In genomic region chr7:134223444-134224161, GRCm38 (mm10) we compare ENCODE assay signal across 8 mouse cellular contexts. TPM values are rescaled to one million over a fixed set of nuclear protein-coding genes. Genes with fewer than 3 reads are reported as not detected.
DNase-seq lines count a peak whose midpoint lies in the region; ATAC-seq and TF ChIP-seq lines count a peak whose summit lies in the region.

No protein-coding gene starts in this region.

- H3K4me2 ChIP-seq in embryonic facial prominence, embryonic 13.5 days = peak overlapping the region; percentile 99

- WGBS in embryonic facial prominence, embryonic 13.5 days = 30% methylated on average over 16 of the region's 16 CpGs
- WGBS in heart, adult 2 months = 27% methylated on average over 16 of the region's 16 CpGs
- 25% methylated on average over 16 of the region's 16 CpGs for WGBS in kidney, adult 2 months
- 30% methylated on average over 16 of the region's 16 CpGs for WGBS in midbrain, embryonic 10.5 days

- TF ChIP-seq EP300 in heart, adult 2 months (IDR thresholded peaks at IDR 0.05; ENCODE audit: insufficient read depth, low read depth, low read length) = no peak

- H3K27ac ChIP-seq in embryonic facial prominence, embryonic 13.5 days = no peak overlapping the region
- no peak overlapping the region for H3K27ac ChIP-seq in heart, adult 2 months
- H3K27ac ChIP-seq in kidney, adult 2 months (ENCODE audit: insufficient read depth, low read depth, low read length) = no peak overlapping the region
- H3K27ac ChIP-seq in midbrain, embryonic 10.5 days (replicated peaks) = no peak overlapping the region

- H3K79me2 ChIP-seq in heart, adult 2 months (replicated peaks; ENCODE audit: control insufficient read depth, insufficient read depth, low read length) = no peaks in the 10 kb centered on the region

- H3K4me3 ChIP-seq in embryonic facial prominence, embryonic 13.5 days = peak overlapping the region; percentile 69
- H3K4me3 ChIP-seq in heart, adult 2 months = peak overlapping the region; percentile 57
- no peak overlapping the region for H3K4me3 ChIP-seq in kidney, adult 2 months (ENCODE audit: insufficient read depth, low read depth, low read length)
- H3K4me3 ChIP-seq in midbrain, embryonic 10.5 days = peak overlapping the region; percentile 78

- DNase-seq in brain, embryonic 14.5 days (ENCODE audit: low read depth) = peak; percentile 84
- DNase-seq in heart, adult 2 months = peak; percentile 68 to 84
- peak; percentile 78 for DNase-seq in kidney, adult 2 months
- peak; percentile 86 for DNase-seq in left cerebral cortex, postnatal 4 days
- DNase-seq in midbrain, embryonic 10.5 days (ENCODE audit: low spot score) = peak; percentile 78
- DNase-seq in right cerebral cortex, postnatal 4 days = peak; percentile 95
- no peak for DNase-seq in T-cell, adult 2 months (ENCODE audit: low spot score)

- peaks cover 32% of the 10 kb centered on the region for H3K27me3 ChIP-seq in embryonic facial prominence, embryonic 13.5 days
- H3K27me3 ChIP-seq in heart, adult 2 months (ENCODE audit: control insufficient read depth, insufficient read depth, low read length) = peaks cover 2% of the 10 kb centered on the region; the same call in 1 of the 2 replicates
- H3K27me3 ChIP-seq in kidney, adult 2 months (replicated peaks; ENCODE audit: control insufficient read depth, insufficient read depth, low read length) = no peaks in the 10 kb centered on the region
- peaks cover 40% of the 10 kb centered on the region for H3K27me3 ChIP-seq in midbrain, embryonic 10.5 days (ENCODE audit: low read depth, poor library complexity, severe bottlenecking)

- no peak for TF ChIP-seq POLR2A in brain, embryonic 14.5 days (IDR thresholded peaks at IDR 0.05; ENCODE audit: borderline replicate concordance, extremely low read depth, insufficient read depth, insufficient read length, poor library complexity, severe bottlenecking)
- no peak for TF ChIP-seq POLR2A in heart, adult 2 months (IDR thresholded peaks at IDR 0.05; ENCODE audit: insufficient read depth, low read depth, low read length)
- TF ChIP-seq POLR2A in kidney, adult 2 months (IDR thresholded peaks at IDR 0.05; ENCODE audit: low read depth, low read length) = no peak

- no peaks in the 10 kb centered on the region for H3K9me3 ChIP-seq in embryonic facial prominence, embryonic 13.5 days
- H3K9me3 ChIP-seq in midbrain, embryonic 10.5 days (replicated peaks) = no peaks in the 10 kb centered on the region

- TF ChIP-seq CTCF in brain, embryonic 14.5 days (IDR thresholded peaks at IDR 0.05; ENCODE audit: borderline replicate concordance, extremely low read depth, insufficient read depth, insufficient read length) = peak; percentile 93
- TF ChIP-seq CTCF in heart, adult 2 months (IDR thresholded peaks at IDR 0.05) = peak; percentile 98
- TF ChIP-seq CTCF in kidney, adult 2 months (conservative IDR thresholded peaks at IDR 0.05; ENCODE audit: insufficient read depth, insufficient read length, low read depth, low read length) = peak; percentile 79

- H3K36me3 ChIP-seq in embryonic facial prominence, embryonic 13.5 days = no peaks in the 10 kb centered on the region
- no peaks in the 10 kb centered on the region for H3K36me3 ChIP-seq in heart, adult 2 months (ENCODE audit: control insufficient read depth, insufficient read depth, low read length)
- no peaks in the 10 kb centered on the region for H3K36me3 ChIP-seq in kidney, adult 2 months (ENCODE audit: control insufficient read depth, insufficient read depth, low read length)
- no peaks in the 10 kb centered on the region for H3K36me3 ChIP-seq in midbrain, embryonic 10.5 days

- H3K9ac ChIP-seq in embryonic facial prominence, embryonic 13.5 days = no peak overlapping the region
- no peak overlapping the region for H3K9ac ChIP-seq in heart, adult 2 months (ENCODE audit: low read depth, low read length)

- peaks cover 7% of the 10 kb centered on the region; the same call in 1 of the 2 replicates for H3K4me1 ChIP-seq in embryonic facial prominence, embryonic 13.5 days
- no peaks in the 10 kb centered on the region for H3K4me1 ChIP-seq in heart, adult 2 months (ENCODE audit: control insufficient read depth, insufficient read depth, low read length)
- H3K4me1 ChIP-seq in kidney, adult 2 months (ENCODE audit: control insufficient read depth, insufficient read depth, low read length) = no peaks in the 10 kb centered on the region
- peaks cover 40% of the 10 kb centered on the region for H3K4me1 ChIP-seq in midbrain, embryonic 10.5 days

- intact Hi-C loops in heart, adult 2 months (cut with DNase I) = loop anchor here (1.0 to 5.0 kb wide), 4 partner anchors 125 to 367 kb away; no protein-coding TSS in a partner anchor
- intact Hi-C loops in left cerebral cortex, postnatal 4 days (cut with DNase I) = loop anchor here (5.0 kb wide), 1 partner anchor 366 kb away; no protein-coding TSS in a partner anchor

- ATAC-seq in embryonic facial prominence, embryonic 13.5 days (ENCODE audit: insufficient number of reproducible peaks, insufficient read depth, low FRiP score, low TSS enrichment, low read depth) = no peak

RNA-seq across cellular contexts. Expression of gene Adam12, which starts 8.3 kb away (rescaled TPM):
- polyA plus RNA-seq in brain, embryonic 14.5 days (2012; rRNA removed) = 3.5 and 6.3 TPM in 2 replicates
- 4.2 and 6.1 TPM in 2 replicates for polyA plus RNA-seq in embryonic facial prominence, embryonic 13.5 days (2015; fragmentation: Nextera tagmentation; extraction: Ambion mirVana)
- under 1 TPM; 0.57 to 0.80 TPM for total RNA-seq in heart, adult 2 months (2021)
- polyA plus RNA-seq in heart, adult 2 months (2012; rRNA removed) = 0.66 and 0.67 TPM in 2 replicates
- 4.1 and 4.4 TPM in 2 replicates for polyA plus RNA-seq in kidney, adult 2 months (2012; rRNA removed)
- total RNA-seq in left cerebral cortex, postnatal 4 days (2021) = 10 to 100 TPM; 14.3 to 15.3 TPM
- polyA plus RNA-seq in midbrain, embryonic 10.5 days (2016; fragmentation: Nextera tagmentation; extraction: Ambion mirVana) = 0.86 TPM in 2 replicates
